Mouse (Mus musculus): ENCODE data around the gene Cklf.

Gene Cklf

DNA sequence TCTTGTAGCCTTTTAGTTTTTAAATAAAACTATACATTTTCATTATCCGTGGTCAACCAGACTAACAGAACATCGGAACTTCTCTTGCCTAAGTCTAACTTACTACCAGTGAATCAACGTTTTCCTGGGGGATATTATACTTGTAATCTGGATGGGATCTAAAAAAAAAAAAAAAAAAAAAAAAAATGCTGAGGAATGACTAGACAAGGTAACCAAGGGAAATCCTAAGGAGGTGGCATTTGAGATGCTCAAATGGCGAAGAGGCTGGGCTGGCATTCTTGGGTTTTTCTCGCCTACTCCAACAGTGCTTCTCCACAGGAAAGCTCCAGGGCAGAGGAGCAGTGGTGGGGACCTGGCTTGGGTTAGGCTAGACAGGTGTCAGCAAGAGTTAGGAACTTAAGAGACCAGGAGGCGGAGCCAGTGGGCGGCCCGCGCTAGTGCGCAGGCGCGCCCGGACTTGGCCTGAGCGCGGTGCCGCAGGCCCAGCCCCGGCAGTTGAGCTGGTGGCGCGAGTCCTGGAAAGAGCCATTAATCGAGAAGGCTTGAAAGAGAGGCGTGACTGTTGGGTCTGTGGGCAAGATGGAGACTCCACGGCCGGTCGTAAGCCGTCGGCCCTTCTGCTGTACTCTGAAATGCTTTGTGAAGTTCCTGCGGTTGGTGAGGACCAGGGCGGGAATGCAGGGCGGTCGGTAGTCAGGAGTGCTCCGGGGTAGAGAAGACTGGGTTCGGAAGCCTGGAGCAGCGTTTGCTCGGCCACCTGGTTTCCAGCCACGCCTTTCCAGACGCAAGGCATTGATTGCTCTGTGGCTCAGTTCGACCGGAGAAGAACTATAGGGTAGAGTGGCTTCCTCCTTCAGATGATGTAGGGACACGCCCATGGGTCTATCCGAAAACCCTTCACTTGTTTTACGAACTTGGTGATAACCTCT lies at the start of gene Cklf:
Gene Cklf, plus strand, starts transcription at position 423 of the 929 bp plus-strand sequence.
- peak; percentile 68 for ATAC-seq (ENCODE audit: insufficient number of reproducible peaks, low FRiP score, low TSS enrichment)

- no peak for ATAC-seq (ENCODE audit: insufficient number of reproducible peaks, low FRiP score, low TSS enrichment)
Measured at GRCm38 (mm10) chr8:104201622-104202021, 49.0 kb upstream of the Cklf start.

DNA sequence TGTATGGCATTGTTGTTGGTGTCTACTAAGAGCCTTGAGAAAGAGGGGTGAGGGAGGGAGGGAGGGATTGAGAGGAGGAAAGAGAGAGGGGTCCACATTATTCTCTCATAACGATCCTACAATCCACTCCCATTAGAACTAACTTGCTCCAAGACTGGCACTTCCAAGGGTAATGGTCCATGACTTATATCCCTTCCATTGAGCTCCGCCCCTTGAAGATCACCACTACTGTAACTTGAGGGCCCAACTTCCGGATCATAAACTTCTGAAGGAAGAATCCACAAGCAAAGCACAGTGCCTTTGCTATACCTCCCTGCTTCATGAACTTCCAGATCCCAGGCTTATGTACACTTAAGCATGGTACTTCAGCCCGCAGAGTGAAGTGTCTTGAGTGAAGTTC lies 48.3 kb upstream of the Cklf start:
- ATAC-seq (ENCODE audit: insufficient number of reproducible peaks, low FRiP score, low TSS enrichment): no peak

- no peak for ATAC-seq (ENCODE audit: insufficient number of reproducible peaks, low FRiP score, low TSS enrichment)
Measured at GRCm38 (mm10) chr8:104205292-104205691, 45.4 kb upstream of the Cklf start.

DNA sequence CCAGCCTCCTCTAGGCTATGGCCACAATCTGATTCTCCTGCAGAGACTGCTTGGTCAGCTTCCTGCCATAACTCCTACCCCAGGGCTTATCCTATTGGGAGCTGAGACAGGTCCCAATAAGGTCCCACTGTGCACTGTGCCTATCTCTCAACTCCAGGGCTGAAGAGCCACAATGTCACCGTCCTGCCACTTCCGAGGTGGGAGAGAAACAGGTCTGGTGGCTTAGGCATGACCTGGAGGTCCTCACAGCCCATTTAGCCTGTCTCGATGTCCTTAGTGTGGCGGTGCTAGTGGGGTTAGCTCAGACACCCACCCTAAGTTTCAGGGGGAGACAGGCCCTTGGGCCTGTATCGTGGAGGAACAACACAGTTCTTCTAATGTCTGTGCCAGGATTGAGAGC lies 33.1 kb upstream of the Cklf start:
- no peak for ATAC-seq (ENCODE audit: insufficient number of reproducible peaks, low FRiP score, low TSS enrichment)

GRCm38 (mm10) chr8:104219079-104219478 lies 31.6 kb upstream of the Cklf start:
- no peak for ATAC-seq (ENCODE audit: insufficient number of reproducible peaks, low FRiP score, low TSS enrichment)

- peak; percentile 57 for ATAC-seq (ENCODE audit: insufficient number of reproducible peaks, low FRiP score, low TSS enrichment)
Measured at GRCm38 (mm10) chr8:104219806-104220205, 30.9 kb upstream of the Cklf start.

GRCm38 (mm10) chr8:104227048-104227447 lies 23.6 kb upstream of the Cklf start:
- ATAC-seq (ENCODE audit: insufficient number of reproducible peaks, low FRiP score, low TSS enrichment): no peak

- no peak for ATAC-seq (ENCODE audit: insufficient number of reproducible peaks, low FRiP score, low TSS enrichment)
Measured at GRCm38 (mm10) chr8:104230377-104230776, 20.3 kb upstream of the Cklf start.

DNA sequence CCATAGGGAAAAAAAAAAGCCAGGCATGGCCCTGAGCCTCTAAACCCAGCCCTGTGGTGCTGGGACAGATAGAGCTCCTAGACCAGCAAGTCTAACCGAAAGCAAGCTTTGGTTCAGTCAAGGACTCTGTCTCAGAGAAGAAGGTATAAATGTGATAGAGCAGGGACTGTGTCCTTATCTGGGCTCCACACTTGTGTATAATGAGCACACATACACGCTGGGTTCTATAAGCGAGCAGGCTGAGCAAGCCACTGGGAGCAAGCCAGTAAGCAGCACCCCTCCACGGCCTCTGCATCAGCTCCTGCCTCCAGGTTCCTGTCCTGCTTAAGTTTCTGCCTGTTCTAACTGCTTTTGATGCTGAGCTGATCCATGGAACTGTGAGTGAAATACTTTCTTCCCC lies 18.6 kb upstream of the Cklf start:
- no peak for ATAC-seq (ENCODE audit: insufficient number of reproducible peaks, low FRiP score, low TSS enrichment)

DNA sequence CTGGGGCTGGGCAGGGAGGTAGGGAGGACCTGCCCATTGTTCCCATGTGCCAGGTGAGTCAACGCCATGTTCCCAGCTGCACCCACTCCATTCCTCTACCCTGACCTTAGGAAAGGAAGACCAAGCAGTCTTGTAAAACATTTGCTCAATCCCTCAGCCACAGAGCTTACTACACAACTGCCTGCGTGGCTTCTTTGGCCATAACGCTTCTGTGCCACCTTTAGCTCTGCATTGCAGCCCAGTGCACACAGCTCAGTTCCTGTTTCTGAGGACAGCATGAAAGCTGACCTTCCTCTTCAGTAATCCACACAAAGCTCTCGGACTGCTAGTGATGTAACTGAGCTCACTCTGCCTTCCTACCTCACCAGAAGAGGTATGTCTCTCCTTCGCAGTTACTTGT lies 17.7 kb upstream of the Cklf start:
- ATAC-seq (ENCODE audit: insufficient number of reproducible peaks, low FRiP score, low TSS enrichment): no peak

DNA sequence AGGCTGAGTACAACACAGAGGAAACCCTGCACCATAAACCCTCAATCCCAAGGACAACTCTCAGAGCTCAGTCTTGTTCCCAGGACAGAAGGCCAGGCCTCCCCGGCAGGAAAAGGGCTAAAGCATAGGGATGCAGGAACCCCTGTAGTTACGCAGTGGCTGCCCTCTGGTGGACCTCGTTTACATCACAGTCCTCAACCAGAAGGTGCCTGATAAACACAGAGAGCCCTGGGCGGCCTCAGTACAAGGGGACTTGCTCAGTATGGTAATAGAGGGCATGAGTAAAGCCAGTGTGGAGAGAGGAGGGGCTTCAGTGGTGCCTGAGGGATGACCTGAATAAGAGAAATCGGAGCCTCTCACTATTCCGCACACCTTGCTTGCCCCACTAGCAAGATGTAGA lies 16.1 kb upstream of the Cklf start:
- no peak for ATAC-seq (ENCODE audit: insufficient number of reproducible peaks, low FRiP score, low TSS enrichment)

DNA sequence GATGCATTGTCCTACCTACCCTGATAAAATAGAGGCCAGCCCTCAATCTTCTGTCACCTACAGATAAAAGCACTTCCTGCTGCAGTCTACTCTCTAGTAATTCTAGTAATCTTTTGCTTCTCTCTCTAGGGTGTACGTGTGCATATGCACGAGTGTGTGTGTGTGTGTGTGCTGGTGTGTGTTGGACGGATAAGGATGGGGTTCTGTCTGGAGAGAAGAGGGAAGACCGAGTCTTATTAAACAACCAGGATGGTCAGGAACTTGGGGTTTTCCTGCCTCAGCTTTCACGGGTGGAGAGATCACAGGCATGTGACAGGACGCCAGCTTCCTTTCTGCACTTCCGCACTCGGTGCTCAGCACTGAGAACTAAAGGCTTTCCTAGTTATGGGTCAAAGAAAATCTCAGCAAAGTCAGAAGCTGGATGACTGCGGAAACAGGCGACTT lies 11.2 kb upstream of the Cklf start:
- no peak for ATAC-seq (ENCODE audit: insufficient number of reproducible peaks, low FRiP score, low TSS enrichment)

DNA sequence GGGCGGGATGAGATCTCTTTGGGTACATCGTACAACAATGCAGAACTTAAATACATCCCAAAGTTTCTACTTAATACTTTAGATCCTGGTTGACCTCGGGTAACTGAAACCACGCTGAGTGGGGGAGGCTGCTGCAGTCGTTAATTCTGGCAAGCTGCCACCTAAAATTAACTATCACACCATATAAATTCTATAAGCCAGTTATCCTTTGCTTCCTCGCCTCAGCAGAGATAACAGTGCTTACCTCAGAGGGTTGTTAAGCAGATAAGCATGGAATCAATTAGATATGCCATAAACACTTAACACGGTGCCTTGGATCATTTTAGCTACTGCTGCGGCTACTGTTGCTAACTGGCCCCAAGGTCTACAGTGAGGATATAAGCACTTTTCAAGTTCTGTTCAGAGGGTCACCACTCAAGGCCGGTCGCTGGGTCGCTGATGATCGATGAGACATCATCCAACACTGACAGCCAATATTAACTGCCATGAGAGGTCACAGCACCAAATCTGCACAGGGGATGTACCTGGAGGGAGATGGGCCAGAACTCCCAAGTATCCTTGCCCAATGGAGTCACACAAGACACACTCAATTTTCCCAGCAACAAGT lies 8.5 kb upstream of the Cklf start:
- ATAC-seq (ENCODE audit: insufficient number of reproducible peaks, low FRiP score, low TSS enrichment): no peak

GRCm38 (mm10) chr8:104246621-104247020 lies 4.0 kb upstream of the Cklf start:
- no peak for ATAC-seq (ENCODE audit: insufficient number of reproducible peaks, low FRiP score, low TSS enrichment)

GRCm38 (mm10) chr8:104247054-104247907 lies 3.4 kb upstream of the Cklf start:
- no peak for ATAC-seq (ENCODE audit: insufficient number of reproducible peaks, low FRiP score, low TSS enrichment)

- ATAC-seq (ENCODE audit: insufficient number of reproducible peaks, low FRiP score, low TSS enrichment): 0 out of 2 replicates have a peak, but pooled peaks have one; percentile 24
Measured at GRCm38 (mm10) chr8:104247908-104248275, 2.8 kb upstream of the Cklf start.

GRCm38 (mm10) chr8:104248276-104248675 lies 2.4 kb upstream of the Cklf start, which contains the start of gene Tk2:
Gene Tk2, minus strand, starts transcription at chr8:104248558.
- ATAC-seq (ENCODE audit: insufficient number of reproducible peaks, low FRiP score, low TSS enrichment): peak; percentile 78

GRCm38 (mm10) chr8:104249442-104249996 lies 1.1 kb upstream of the Cklf start:
- no peak for ATAC-seq (ENCODE audit: insufficient number of reproducible peaks, low FRiP score, low TSS enrichment)

DNA sequence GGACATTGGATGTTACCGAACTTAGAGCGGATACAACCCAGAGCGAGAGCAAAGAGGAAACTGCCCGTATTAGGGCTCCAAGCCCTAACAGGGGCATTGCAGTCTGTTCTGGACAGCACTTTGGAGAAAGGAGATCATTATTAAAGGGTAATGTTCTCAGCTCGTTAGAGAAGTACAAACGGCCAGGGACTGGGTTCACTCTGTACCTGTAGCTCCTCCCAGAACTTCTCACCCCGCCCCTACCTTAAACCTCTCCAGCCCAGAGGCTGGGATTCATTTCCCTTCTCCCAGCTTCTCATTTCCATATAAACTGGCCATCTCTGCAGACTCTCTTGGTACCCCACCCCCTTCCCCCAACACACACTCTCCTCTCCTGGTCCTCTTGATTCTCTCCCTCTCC lies 800 bp downstream of the Cklf start:
- ATAC-seq (ENCODE audit: insufficient number of reproducible peaks, low FRiP score, low TSS enrichment): no peak
